Mouse (Mus musculus): ENCODE results near the gene Zfp40.
A peak's percentile ranks its signal among the peaks of the same experiment; 100 is the strongest.
"Not testable (repeated sequence)": the region's sequence is repeated elsewhere in the genome, so short reads cannot be mapped to it uniquely, and the experiment has no call there.

Zfp40 gene

GRCm38 (mm10) chr17:23192453-23193379, at the start of gene Zfp40:
Gene Zfp40 (minus strand): TSS chr17:23193252.
- DNase-seq (ENCODE audit: low read depth, low spot score), result peak; percentile 86

DNA sequence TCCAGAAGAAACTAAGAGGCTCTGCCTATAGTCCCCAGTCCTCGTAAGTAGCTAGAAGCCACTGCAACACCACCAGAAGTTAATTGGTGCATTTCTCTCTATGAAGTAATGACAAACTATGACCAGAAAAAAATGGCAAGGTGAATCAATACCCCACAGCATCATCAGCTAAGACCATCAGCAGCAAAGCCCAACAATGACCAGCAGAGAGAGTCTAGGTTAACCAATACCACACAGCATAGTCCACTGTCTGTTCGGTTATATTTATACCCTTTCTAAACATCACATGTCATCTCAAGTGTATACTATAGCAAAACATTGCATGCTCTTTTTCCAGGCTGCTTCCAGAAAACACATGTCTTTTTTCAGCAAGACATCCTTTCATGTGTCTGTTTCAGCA, 25.3 kb upstream of the Zfp40 start:
- no peak for DNase-seq (ENCODE audit: low read depth, low spot score)

DNA sequence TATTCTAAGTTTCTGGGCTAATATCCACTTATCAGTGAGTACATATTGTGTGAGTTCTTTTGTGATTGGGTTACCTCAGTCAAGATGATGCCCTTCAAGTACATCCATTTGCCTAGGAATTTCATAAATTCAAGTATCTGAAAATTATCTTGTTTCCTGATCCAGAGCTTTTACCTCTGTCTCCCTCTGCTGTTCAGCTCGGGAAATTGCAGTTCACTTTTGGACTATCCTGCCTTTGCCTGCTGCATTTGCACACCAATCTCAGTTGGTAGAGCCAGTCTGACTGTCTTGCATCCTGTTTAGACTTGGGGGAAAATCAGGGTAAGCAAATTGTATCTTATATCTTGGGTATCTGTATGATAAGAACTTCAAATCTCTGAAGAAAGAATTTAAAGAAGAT, 6.8 kb upstream of the Zfp40 start:
- not testable (repeated sequence) for DNase-seq (ENCODE audit: low read depth, low spot score)

- DNase-seq (ENCODE audit: low read depth, low spot score), result no peak
Measured at GRCm38 (mm10) chr17:23193441-23193840, 389 bp upstream of the Zfp40 start.

DNA sequence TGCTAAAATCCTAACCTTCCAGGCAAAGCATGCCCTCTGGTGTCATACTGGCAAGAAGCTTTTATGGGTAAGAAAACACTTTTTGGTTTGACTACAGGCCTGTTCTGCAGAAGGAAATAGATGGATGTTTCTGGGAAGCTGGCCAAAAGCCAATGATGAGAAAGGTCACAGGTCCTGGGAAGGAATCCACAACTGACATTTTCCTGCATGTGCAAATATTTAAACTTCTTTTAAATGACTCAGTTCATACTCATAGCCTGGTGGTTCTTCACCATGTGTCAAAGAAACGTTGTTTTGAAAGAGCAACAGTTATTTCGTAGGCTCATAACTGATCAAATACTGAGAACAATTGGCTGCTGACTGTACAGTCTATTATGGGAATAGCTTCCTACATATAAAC, 5.4 kb downstream of the Zfp40 start:
- DNase-seq (ENCODE audit: low read depth, low spot score), result no peak

Measured in retina, postnatal 7 days (tissue).